Mouse (Mus musculus) testis, adult 2 months (tissue): ENCODE data around the gene Vrk2. TPM values are rescaled to one million over a fixed set of nuclear protein-coding genes. Genes with fewer than 3 reads are reported as not detected.

Experiments used
- H3K27ac ChIP-seq: fragments of 200-500 bp; 2 replicates; pipeline ENCODE4 v1.5.1; 2012; ENCODE audit warnings: low read depth, low read length; ENCODE audit not compliant: control insufficient read depth, insufficient read depth
- H3K27me3 ChIP-seq: fragments of 200-500 bp; 2 replicates; pipeline ENCODE4 v1.6.1; 2012; ENCODE audit warnings: mild to moderate bottlenecking, low read length, moderate library complexity; ENCODE audit not compliant: control insufficient read depth, insufficient read depth
- H3K36me3 ChIP-seq: fragments of 200-500 bp; 2 replicates; pipeline ENCODE4 v1.6.1; 2012; ENCODE audit warnings: mild to moderate bottlenecking, low read length; ENCODE audit not compliant: control insufficient read depth, insufficient read depth
- H3K4me1 ChIP-seq: fragments of 200-500 bp; 2 replicates; pipeline ENCODE4 v1.6.1; 2012; ENCODE audit warnings: low read length; ENCODE audit not compliant: control insufficient read depth, insufficient read depth
- H3K4me3 ChIP-seq: fragments of 200-500 bp; 2 replicates; pipeline ENCODE4 v1.5.1; 2012; ENCODE audit warnings: low read depth, mild to moderate bottlenecking, low read length, moderate library complexity, mixed read lengths; ENCODE audit not compliant: control insufficient read depth
- CTCF ChIP-seq: fragments of 200-500 bp; IDR thresholded peaks from 2 replicates; pipeline ENCODE4 v1.5.1; 2012; ENCODE audit warnings: low read depth, mild to moderate bottlenecking, inconsistent platforms, low read length, moderate library complexity; ENCODE audit not compliant: control insufficient read depth, insufficient read depth, insufficient replicate concordance
- POLR2A ChIP-seq: fragments of 200-500 bp; IDR thresholded peaks from 2 replicates; pipeline ENCODE4 v1.6.1; 2012; ENCODE audit warnings: low read depth, mild to moderate bottlenecking, inconsistent platforms, low read length, moderate library complexity; ENCODE audit not compliant: control insufficient read depth
- polyA plus RNA-seq: library from polyadenylated mRNA; depleted of rRNA; stranded (reverse); fragments of >200 nt; gene quantifications from 2 replicates; pipeline ENCODE4 v1.2.3, GENCODE M21; 2012

Vrk2 gene
- polyA plus RNA-seq, 1 experiment = 5.7 TPM

GRCm38 (mm10) chr11:26594487-26594886 lies 688 bp upstream of the Vrk2 start:
- Histone ChIP-seq H3K27me3 (no peaks in the 10 kb centered on the region), H3K27ac (no peak overlapping the region), H3K36me3 (no peaks in the 10 kb centered on the region), H3K4me3 (no peak overlapping the region), H3K4me1 (peaks cover 3% of the 10 kb centered on the region; the same call in 1 of the 2 replicates)
- no peak for TF ChIP-seq CTCF
- no peak for TF ChIP-seq POLR2A

- TF ChIP-seq CTCF (no peak), POLR2A (no peak)
- Histone ChIP-seq H3K27me3 (no peaks in the 10 kb centered on the region), H3K4me1 (peaks cover 3% of the 10 kb centered on the region; the same call in 1 of the 2 replicates), H3K36me3 (no peaks in the 10 kb centered on the region), H3K27ac (peak overlapping the region; percentile 78), H3K4me3 (peak overlapping the region; percentile 84)
These were observed 1.3 kb downstream of the Vrk2 start for GRCm38 (mm10) chr11:26592395-26593053.

- H3K4me1 ChIP-seq = no peaks in the 10 kb centered on the region
- no peak overlapping the region for H3K27ac ChIP-seq
- H3K36me3 ChIP-seq = no peaks in the 10 kb centered on the region
- H3K4me3 ChIP-seq = no peak overlapping the region
- H3K27me3 ChIP-seq = no peaks in the 10 kb centered on the region
- no peak for TF ChIP-seq CTCF
- TF ChIP-seq POLR2A = no peak
These were observed 6.6 kb downstream of the Vrk2 start for GRCm38 (mm10) chr11:26587184-26587524.

DNA sequence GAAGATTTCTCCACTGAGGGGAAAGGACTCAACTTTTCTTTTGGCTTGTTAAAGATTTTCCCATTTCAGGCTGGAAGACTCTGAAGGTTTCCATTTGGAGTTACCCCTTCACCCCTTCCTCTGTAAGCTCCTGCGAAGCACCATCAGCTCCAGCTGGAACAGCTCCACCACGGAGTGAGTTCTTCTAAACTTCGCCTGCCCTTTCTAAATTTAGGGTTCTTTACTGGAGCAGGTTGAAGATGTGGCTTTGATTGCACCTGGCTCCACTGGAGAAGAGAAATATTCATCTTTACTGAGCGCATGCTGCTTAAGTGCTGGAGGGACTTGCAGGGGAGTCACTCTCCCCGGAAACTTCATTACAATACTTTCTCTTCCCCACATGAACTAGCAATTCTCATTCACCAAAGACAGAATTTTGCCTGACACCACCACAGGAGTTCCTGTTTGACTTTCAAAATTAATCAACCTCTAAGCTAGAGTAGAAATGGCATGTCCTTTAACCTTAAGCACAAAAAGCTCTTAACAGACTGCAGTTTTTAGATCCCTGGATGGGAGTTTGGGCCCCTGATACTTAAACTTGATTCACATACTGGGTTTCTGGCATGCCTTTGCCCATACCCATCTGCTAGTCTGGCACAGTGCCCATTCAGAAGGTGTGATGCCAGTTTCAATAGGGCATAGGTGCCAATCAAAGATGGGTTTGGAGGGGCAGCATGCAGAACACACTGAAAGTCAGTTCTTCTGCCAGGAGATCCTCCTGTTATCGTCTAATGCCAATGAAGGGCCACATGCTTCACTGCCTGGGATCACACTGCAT lies 7.2 kb downstream of the Vrk2 start:
- Histone ChIP-seq H3K27me3 (no peaks in the 10 kb centered on the region), H3K27ac (no peak overlapping the region), H3K4me3 (no peak overlapping the region), H3K4me1 (no peaks in the 10 kb centered on the region), H3K36me3 (no peaks in the 10 kb centered on the region)
- TF ChIP-seq POLR2A (no peak), CTCF (no peak)

DNA sequence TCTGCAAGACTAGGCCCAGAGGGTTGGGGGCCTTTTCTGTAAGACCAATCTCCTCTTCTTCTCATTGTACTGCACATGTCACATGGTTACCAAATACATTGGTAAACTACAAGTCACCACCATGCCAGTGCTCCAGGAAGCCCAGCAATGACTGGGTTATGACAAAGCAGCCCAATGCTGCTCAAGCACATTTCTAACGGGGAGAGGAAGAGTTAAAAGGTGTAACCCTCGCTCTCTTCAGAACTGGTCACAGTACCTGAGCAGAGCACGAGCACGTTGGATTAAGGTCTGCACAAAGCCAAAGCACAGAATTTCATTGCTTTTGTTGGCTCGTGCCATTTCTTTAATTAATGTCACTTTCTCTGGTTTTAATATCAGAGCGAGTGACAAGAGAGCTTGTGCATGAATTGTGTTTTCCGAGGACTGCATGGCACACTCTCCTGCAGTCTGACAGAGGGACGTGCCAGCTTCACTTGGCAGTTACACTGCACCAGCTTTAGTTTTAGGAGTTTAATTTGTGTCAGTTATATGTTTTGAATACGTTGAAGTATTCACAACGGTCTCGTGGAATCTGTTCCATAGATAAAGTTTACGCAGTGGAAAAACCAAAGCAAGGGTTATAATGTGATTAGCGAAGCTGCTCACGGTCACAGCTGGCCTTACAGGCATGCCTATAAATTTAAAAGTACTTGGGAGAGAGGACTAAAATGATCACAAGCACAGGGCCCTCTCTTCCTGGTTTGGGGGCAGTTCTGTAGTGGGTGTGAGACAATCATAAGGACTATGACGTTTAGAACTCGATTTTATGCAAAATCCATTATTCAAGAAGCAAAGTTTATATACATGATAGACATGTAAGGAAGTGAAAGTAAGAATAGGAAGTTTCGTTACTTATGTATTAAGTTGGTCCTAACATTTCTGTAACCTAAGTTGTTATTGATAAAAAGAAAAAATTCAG lies 8.1 kb downstream of the Vrk2 start:
- no peak for TF ChIP-seq CTCF
- no peak for TF ChIP-seq POLR2A
- Histone ChIP-seq H3K36me3 (no peaks in the 10 kb centered on the region), H3K27ac (no peak overlapping the region), H3K4me1 (no peaks in the 10 kb centered on the region), H3K27me3 (no peaks in the 10 kb centered on the region), H3K4me3 (no peak overlapping the region)

DNA sequence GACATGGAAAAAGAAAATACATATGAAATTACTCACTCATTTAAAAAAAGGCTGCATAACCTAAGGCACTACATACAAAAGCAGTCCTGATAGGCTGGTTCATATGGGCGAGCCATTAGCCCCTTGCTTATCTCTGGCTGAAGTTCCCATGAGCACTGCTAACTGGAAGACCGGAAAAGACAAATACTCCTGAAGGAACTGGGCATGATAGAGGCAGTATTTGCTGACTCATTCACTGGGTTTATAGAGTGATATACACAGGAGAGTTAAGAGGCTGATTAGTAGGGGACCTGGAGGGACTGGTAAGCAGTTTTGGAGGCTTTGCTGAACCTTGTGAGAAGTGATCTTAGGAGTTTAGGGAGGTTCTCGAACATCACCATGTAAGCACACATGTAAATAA lies 42.2 kb downstream of the Vrk2 start:
- no peak overlapping the region for H3K27ac ChIP-seq
- H3K27me3 ChIP-seq = no peaks in the 10 kb centered on the region
- H3K4me1 ChIP-seq = no peaks in the 10 kb centered on the region
- no peak overlapping the region for H3K4me3 ChIP-seq
- no peaks in the 10 kb centered on the region for H3K36me3 ChIP-seq
- TF ChIP-seq CTCF (no peak), POLR2A (no peak)

- no peaks in the 10 kb centered on the region for H3K27me3 ChIP-seq
- no peaks in the 10 kb centered on the region for H3K36me3 ChIP-seq
- no peak overlapping the region for H3K4me3 ChIP-seq
- TF ChIP-seq CTCF (no peak), POLR2A (no peak)
- no peak overlapping the region for H3K27ac ChIP-seq
- H3K4me1 ChIP-seq = no peaks in the 10 kb centered on the region
These were observed 56.0 kb downstream of the Vrk2 start for GRCm38 (mm10) chr11:26537816-26538215.
